Mouse (Mus musculus): ENCODE data around the gene Foxa3. TPM values are rescaled to one million over a fixed set of nuclear protein-coding genes. Genes with fewer than 3 reads are reported as not detected.

Foxa3 gene
- 0.57 and 0.67 TPM in 2 replicates for polyA plus RNA-seq (2012; rRNA removed)

DNA sequence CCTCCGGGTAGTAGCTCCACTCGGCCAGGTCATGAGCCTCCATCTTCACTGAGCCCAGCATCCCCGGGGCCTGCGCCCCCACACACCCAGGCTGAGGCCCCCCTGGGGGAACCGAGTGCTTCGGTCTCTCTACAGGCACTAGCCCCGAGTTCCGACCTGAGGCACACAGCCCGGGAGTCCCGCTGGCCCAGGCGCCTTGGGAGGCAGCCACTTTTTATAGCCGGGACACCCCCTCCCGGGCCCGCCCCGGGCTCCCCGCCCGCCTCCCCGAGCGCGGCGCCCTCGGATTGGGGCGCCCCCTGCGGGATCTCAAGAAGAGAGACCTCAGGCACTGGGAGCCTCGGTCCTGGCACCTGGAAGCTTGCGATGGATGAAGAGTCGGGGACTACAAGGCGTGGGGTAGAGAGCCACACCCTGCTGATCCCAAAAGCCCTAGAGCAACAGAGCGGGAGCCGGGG lies at the start of gene Foxa3:
Foxa3 (minus strand) TSS at position 182 of the 458 bp plus-strand sequence.

DNA sequence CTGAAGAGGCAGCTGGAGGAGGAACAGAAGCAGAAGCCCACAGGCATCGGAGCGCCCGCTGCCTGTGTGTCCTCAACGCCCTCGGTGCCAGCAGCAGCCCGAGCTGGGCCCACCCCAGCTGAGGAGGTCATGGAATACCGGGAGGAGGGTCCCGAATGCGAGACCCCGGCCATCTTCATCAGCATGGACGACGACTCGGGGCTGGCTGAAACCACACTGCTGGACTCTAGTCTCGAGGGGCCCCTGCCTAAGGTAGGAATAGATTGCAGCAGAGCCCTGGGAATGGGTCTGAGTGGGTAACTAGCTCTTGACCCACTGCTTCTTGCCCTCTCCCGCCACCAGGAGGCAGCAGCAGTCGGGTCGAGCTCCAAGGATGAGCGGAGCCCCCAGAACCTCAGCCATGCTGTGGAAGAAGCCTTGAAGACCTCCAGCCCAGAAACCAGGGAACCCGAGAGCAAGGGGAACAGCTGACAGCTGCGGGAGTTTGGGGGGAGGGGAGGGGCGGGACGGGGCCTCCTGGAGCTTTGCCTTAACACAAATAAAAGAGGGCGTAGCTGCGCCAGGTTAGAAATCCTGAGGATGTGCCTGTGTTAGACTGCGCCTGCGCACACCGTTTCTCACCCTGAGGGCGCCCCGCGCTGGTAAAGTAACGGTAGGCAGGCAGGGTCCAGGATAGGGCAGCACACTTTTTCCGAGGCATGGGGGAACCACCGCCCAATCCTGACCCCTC lies 30.9 kb upstream of the Foxa3 start, which contains the start of gene Rsph6a:
Rsph6a (plus strand) TSS at position 644 of the 730 bp plus-strand sequence.

DNA sequence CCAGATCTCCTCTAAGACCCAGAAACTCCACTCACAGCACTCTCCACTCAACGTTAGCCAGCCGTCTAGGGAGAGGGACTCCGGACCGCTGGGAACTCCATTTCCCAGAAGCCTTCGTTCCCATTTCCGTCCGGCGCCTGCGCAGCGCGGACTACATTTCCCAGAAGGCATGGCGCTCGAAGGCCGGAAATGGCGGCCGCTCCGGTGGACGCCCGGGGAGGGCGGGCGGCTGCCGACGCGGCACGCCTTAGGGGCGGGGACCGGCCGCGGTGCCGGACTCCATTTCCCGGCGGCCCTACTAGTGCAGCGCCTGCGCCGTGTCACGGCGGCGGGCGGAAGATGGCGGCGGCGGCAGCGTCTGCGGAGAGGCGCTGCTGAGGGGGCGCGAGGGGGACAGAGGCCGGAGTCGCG lies 763 bp upstream of the Foxa3 start, which contains the start of gene Sympk:
Sympk (plus strand) TSS at position 282 of the 411 bp plus-strand sequence.

GRCm38 (mm10) chr7:19003902-19004630 lies 19.3 kb downstream of the Foxa3 start, which contains the start of gene Irf2bp1:
Gene Irf2bp1, plus strand, starts transcription at chr7:19004044.

GRCm38 (mm10) chr7:18990601-18991295 lies 32.6 kb downstream of the Foxa3 start, which contains the start of gene Mypop:
Gene Mypop, plus strand, starts transcription at chr7:18991245.

DNA sequence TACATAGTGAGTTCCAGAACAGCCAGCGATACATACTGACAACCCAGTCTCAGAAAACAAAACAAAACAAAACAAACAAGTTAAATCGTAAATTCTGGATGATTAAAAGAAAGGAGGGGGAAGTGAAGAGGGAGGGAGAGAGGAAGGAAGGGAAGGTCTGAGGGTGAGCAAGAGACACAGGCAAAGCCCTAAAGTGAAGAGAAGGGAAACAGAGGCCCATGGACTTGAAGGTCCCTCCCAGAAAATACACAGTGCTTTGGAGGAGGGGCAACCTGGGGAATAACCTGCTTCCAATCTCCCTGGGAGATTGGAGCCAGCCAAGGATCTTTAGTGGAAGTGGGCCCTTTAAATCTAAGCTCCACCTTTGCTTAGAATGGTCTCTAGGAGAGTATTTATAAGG lies 36.2 kb downstream of the Foxa3 start, which contains the start of gene Nanos2:
Nanos2 (plus strand) TSS at position 301 of the 400 bp plus-strand sequence.

Other genes starting within 250 kb of the Foxa3 start
- gene Psg19, start 225.0 kb downstream of the Foxa3 start, polyA plus RNA-seq (2012; rRNA removed), result 0.05 and 0.19 TPM in 2 replicates
- gene Psg17, start 201.9 kb downstream of the Foxa3 start, polyA plus RNA-seq (2012; rRNA removed), result 0.10 and 0.40 TPM in 2 replicates
- gene Mill2, start 183.6 kb downstream of the Foxa3 start, polyA plus RNA-seq (2012; rRNA removed), result 0.51 and 0.59 TPM in 2 replicates
- 0.67 and 1.1 TPM in 2 replicates for gene Pglyrp1, start 152.2 kb downstream of the Foxa3 start, polyA plus RNA-seq (2012; rRNA removed)
- 39.2 and 123 TPM in 2 replicates for gene Ccdc61, start 113.1 kb downstream of the Foxa3 start, polyA plus RNA-seq (2012; rRNA removed)
- 15.5 and 23.3 TPM in 2 replicates for gene Nova2, start 97.7 kb downstream of the Foxa3 start, polyA plus RNA-seq (2012; rRNA removed)
- 0.32 and 0.84 TPM in 2 replicates for gene Nanos2, start 36.1 kb downstream of the Foxa3 start, polyA plus RNA-seq (2012; rRNA removed)
- 7.1 and 7.9 TPM in 2 replicates for gene Mypop, start 32.3 kb downstream of the Foxa3 start, polyA plus RNA-seq (2012; rRNA removed)
- gene Irf2bp1, start 19.5 kb downstream of the Foxa3 start, polyA plus RNA-seq (2012; rRNA removed), result 31.9 and 58.6 TPM in 2 replicates
- gene Sympk, start 839 bp upstream of the Foxa3 start, polyA plus RNA-seq (2012; rRNA removed), result 84.7 and 90.8 TPM in 2 replicates
- gene Rsph6a, start 31.2 kb upstream of the Foxa3 start, polyA plus RNA-seq (2012; rRNA removed), result 0.02 and 0.11 TPM in 2 replicates
- 85.3 and 111 TPM in 2 replicates for gene Dmwd, start 52.7 kb upstream of the Foxa3 start, polyA plus RNA-seq (2012; rRNA removed)
- 67.7 and 68.8 TPM in 2 replicates for gene Dmpk, start 60.3 kb upstream of the Foxa3 start, polyA plus RNA-seq (2012; rRNA removed)
- 35.0 and 44.6 TPM in 2 replicates for gene Six5, start 71.1 kb upstream of the Foxa3 start, polyA plus RNA-seq (2012; rRNA removed)
- 0.97 and 3.3 TPM in 2 replicates for gene Gm4969, start 94.8 kb upstream of the Foxa3 start, polyA plus RNA-seq (2012; rRNA removed)
- 10.6 and 11.1 TPM in 2 replicates for gene Fbxo46, start 96.3 kb upstream of the Foxa3 start, polyA plus RNA-seq (2012; rRNA removed)
- gene Qpctl, start 125.8 kb upstream of the Foxa3 start, polyA plus RNA-seq (2012; rRNA removed), result 9.8 and 13.3 TPM in 2 replicates
- 200 and 212 TPM in 2 replicates for gene Snrpd2, start 126.2 kb upstream of the Foxa3 start, polyA plus RNA-seq (2012; rRNA removed)
- 2.4 and 3.1 TPM in 2 replicates for gene Gipr, start 142.6 kb upstream of the Foxa3 start, polyA plus RNA-seq (2012; rRNA removed)
- 26.1 and 34.5 TPM in 2 replicates for gene Eml2, start 152.9 kb upstream of the Foxa3 start, polyA plus RNA-seq (2012; rRNA removed)
- gene Gpr4, start 189.0 kb upstream of the Foxa3 start, polyA plus RNA-seq (2012; rRNA removed), result 1.6 and 4.5 TPM in 2 replicates
- 24.3 and 29.1 TPM in 2 replicates for gene Opa3, start 204.8 kb upstream of the Foxa3 start, polyA plus RNA-seq (2012; rRNA removed)
- 67.2 and 70.5 TPM in 2 replicates for gene Vasp, start 248.3 kb upstream of the Foxa3 start, polyA plus RNA-seq (2012; rRNA removed)